Mouse (Mus musculus) midbrain, embryonic 10.5 days (tissue): ENCODE measurements around the gene Gm10778. TPM values are rescaled to one million over a fixed set of nuclear protein-coding genes. Genes with fewer than 3 reads are reported as not detected.
"Not testable (repeated sequence)": the region's sequence is repeated elsewhere in the genome, so short reads cannot be mapped to it uniquely, and the experiment has no call there.

Source experiments
- DNase-seq: peaks from one replicate; pipeline ENCODE4 v3.0.0-alpha.2; 2017; ENCODE audit warnings: low spot score
- H3K27ac ChIP-seq: fragments of 300-500 bp; sonication (generic); replicated peaks from 2 replicates; pipeline ENCODE4 v1.5.1; 2016; ENCODE audit warnings: mild to moderate bottlenecking
- H3K27me3 ChIP-seq: fragments of 300-500 bp; sonication (generic); 2 replicates; pipeline ENCODE4 v1.6.1; 2016; ENCODE audit warnings: low read depth, mild to moderate bottlenecking; ENCODE audit not compliant: poor library complexity, severe bottlenecking
- H3K36me3 ChIP-seq: fragments of 300-500 bp; sonication (generic); 2 replicates; pipeline ENCODE4 v1.6.1; 2016; ENCODE audit warnings: mild to moderate bottlenecking, moderate library complexity
- H3K4me1 ChIP-seq: fragments of 300-500 bp; sonication (generic); 2 replicates; pipeline ENCODE4 v1.6.1; 2016
- H3K4me3 ChIP-seq: fragments of 300-500 bp; sonication (generic); 2 replicates; pipeline ENCODE4 v1.5.1; 2016; ENCODE audit warnings: mild to moderate bottlenecking, moderate library complexity
- H3K9me3 ChIP-seq: fragments of 300-500 bp; sonication (generic); replicated peaks from 2 replicates; pipeline ENCODE4 v1.6.1; 2016; ENCODE audit warnings: mild to moderate bottlenecking
- WGBS: fragments of 180-500 bp; shearing (Covaris S2); methylation state at CpG from one replicate; pipeline ENCODE4 v1.1.7; 2016; 5-methylcytosine and 5-hydroxymethylcytosine counted together
- polyA plus RNA-seq: library from polyadenylated mRNA; unstranded; fragments of >200 nt; fragmentation: Nextera tagmentation; extraction: Ambion mirVana; gene quantifications from 2 replicates; pipeline ENCODE4 v1.2.1, GENCODE M21; 2016

Gene Gm10778
- polyA plus RNA-seq, 1 experiment from 2014 or later, result 5.6 TPM

DNA sequence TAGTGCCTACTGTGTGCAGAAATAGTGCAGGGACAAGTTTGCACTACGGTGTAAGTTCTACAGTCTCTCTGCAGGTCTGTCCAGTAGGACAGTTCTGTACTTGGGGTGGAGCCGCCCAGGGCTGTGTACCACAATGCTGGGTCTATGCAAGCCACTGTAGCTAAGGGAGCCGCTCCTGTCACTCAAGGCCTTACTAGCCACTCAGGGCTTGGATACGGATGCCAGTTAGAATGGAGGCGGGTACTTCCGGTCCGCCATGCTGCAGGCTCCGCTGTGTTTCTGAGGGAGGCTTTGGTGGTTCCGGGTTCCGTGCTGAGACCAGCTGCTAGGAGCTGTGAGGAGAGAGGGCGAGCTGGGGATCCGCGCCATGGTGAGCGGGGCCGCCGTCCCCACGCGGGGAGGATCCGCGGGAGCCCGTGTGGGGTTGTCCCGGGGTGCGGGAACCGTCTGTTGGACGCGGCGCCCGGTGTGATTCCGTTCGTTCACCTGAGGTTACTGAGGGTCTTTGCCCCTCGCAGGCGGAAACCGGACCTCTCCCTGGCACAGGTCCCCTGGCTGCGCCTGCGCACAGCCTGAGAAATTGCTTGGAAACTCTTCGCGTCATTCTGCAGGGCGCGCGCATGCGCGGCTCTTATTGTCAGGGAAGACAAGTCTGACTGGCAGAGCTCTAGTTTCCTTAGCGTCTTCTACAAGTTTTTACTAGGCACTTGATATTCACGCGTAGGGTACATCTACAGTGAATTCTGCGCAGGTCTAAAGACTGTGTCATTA lies 55.9 kb downstream of the Gm10778 start, which contains the start of gene Zfp433:
Gene Zfp433, plus strand, starts transcription at position 295 of the 771 bp plus-strand sequence.
- WGBS, result no CpG with 5 or more reads among the region's 46 CpGs
- not testable (repeated sequence) for H3K27me3 ChIP-seq

More for the DNA sequence above, 55.9 kb downstream of the Gm10778 start, which contains the start of gene Zfp433:
- not testable (repeated sequence) for H3K4me3 ChIP-seq, H3K4me1 ChIP-seq, H3K9me3 ChIP-seq, H3K27ac ChIP-seq, DNase-seq, H3K36me3 ChIP-seq

Other genes with a start within 250 kb of the Gm10778 start
- gene Nfic, start 193.4 kb upstream of the Gm10778 start, polyA plus RNA-seq, result 8.7 and 11.7 TPM in 2 replicates
- 5.0 and 10.8 TPM in 2 replicates for gene Celf5, start 166.3 kb upstream of the Gm10778 start, polyA plus RNA-seq
- gene Ncln, start 152.7 kb upstream of the Gm10778 start, polyA plus RNA-seq, result 84.5 and 87.5 TPM in 2 replicates
- 0.37 and 0.89 TPM in 2 replicates for gene S1pr4, start 148.9 kb upstream of the Gm10778 start, polyA plus RNA-seq
- gene Gna15, start 124.8 kb upstream of the Gm10778 start, polyA plus RNA-seq, result 0.53 and 0.85 TPM in 2 replicates
- 70.7 and 73.7 TPM in 2 replicates for gene Gna11, start 103.9 kb upstream of the Gm10778 start, polyA plus RNA-seq
- gene Aes, start 89.6 kb upstream of the Gm10778 start, polyA plus RNA-seq, result 334 and 467 TPM in 2 replicates
- 9.7 and 13.5 TPM in 2 replicates for gene Tle2, start 74.5 kb upstream of the Gm10778 start, polyA plus RNA-seq
- gene Tle6, start 48.0 kb upstream of the Gm10778 start, polyA plus RNA-seq, result 6.0 and 8.8 TPM in 2 replicates
- 1.4 and 2.0 TPM in 2 replicates for gene BC025920, start 42.8 kb upstream of the Gm10778 start, polyA plus RNA-seq
- gene Sirt6, start 21.3 kb upstream of the Gm10778 start, polyA plus RNA-seq, result 49.3 and 58.7 TPM in 2 replicates
- 5.8 and 5.9 TPM in 2 replicates for gene Ankrd24, start 20.5 kb upstream of the Gm10778 start, polyA plus RNA-seq
- 18.8 and 19.0 TPM in 2 replicates for gene Zfp433, start 55.8 kb downstream of the Gm10778 start, polyA plus RNA-seq
- 13.2 and 15.5 TPM in 2 replicates for gene Gm3055, start 122.1 kb downstream of the Gm10778 start, polyA plus RNA-seq
- gene Gm4767, start 163.1 kb downstream of the Gm10778 start, polyA plus RNA-seq, result 2.1 and 3.3 TPM in 2 replicates
- 10.7 and 11.6 TPM in 2 replicates for gene Gm32687, start 214.9 kb downstream of the Gm10778 start, polyA plus RNA-seq